Mouse (Mus musculus) limb, embryonic 15.5 days (tissue): ENCODE data around the gene Srebf1. TPM values are rescaled to one million over a fixed set of nuclear protein-coding genes. Genes with fewer than 3 reads are reported as not detected.

Experiments used
- ATAC-seq: fragments of 200-750 bp; cut with Nextera tagmentation; 2 replicates; pipeline ENCODE4 v1.8.0; 2017; ENCODE audit warnings: low read depth, moderate TSS enrichment; ENCODE audit not compliant: insufficient number of reproducible peaks, low FRiP score, low TSS enrichment
- H3K27ac ChIP-seq: fragments of 300-500 bp; sonication (generic); 2 replicates; pipeline ENCODE4 v1.5.1; 2015; ENCODE audit warnings: moderate library complexity, mild to moderate bottlenecking, inconsistent platforms
- H3K27me3 ChIP-seq: fragments of 300-500 bp; sonication (generic); 2 replicates; pipeline ENCODE4 v1.6.1; 2015; ENCODE audit warnings: inconsistent platforms
- H3K36me3 ChIP-seq: fragments of 300-500 bp; sonication (generic); 2 replicates; pipeline ENCODE4 v1.6.1; 2015; ENCODE audit warnings: inconsistent platforms
- H3K4me1 ChIP-seq: fragments of 300-500 bp; sonication (generic); 2 replicates; pipeline ENCODE4 v1.6.1; 2015; ENCODE audit warnings: inconsistent platforms
- H3K4me2 ChIP-seq: fragments of 300-500 bp; sonication (generic); 2 replicates; pipeline ENCODE4 v1.6.1; 2015; ENCODE audit warnings: mild to moderate bottlenecking, inconsistent platforms
- H3K4me3 ChIP-seq: fragments of 300-500 bp; sonication (generic); 2 replicates; pipeline ENCODE4 v1.5.1; 2015; ENCODE audit warnings: mild to moderate bottlenecking, inconsistent platforms
- H3K9ac ChIP-seq: fragments of 300-500 bp; sonication (generic); 2 replicates; pipeline ENCODE4 v1.6.1; 2015; ENCODE audit warnings: inconsistent platforms
- H3K9me3 ChIP-seq: fragments of 300-500 bp; sonication (generic); 2 replicates; pipeline ENCODE4 v1.6.1; 2016; ENCODE audit warnings: inconsistent platforms
- WGBS: fragments of 180-500 bp; shearing (Covaris S2); methylation state at CpG from one replicate; pipeline ENCODE4 v1.1.7; 2015; 5-methylcytosine and 5-hydroxymethylcytosine counted together
- microRNA-seq: library from miRNA; unstranded; fragments of <30 nt; microRNA quantifications from one replicate; pipeline ENCODE4, GENCODE M21; 2016
- polyA plus RNA-seq: library from polyadenylated mRNA; unstranded; fragments of >200 nt; fragmentation: Nextera tagmentation; extraction: Ambion mirVana; gene quantifications from 2 replicates; pipeline ENCODE4 v1.2.1, GENCODE M21; 2015

Gene Srebf1
- polyA plus RNA-seq, 1 experiment from 2014 or later = 66.5 TPM

GRCm38 (mm10) chr11:60153936-60154335 lies 68.4 kb downstream of the Srebf1 start:
- H3K4me2 ChIP-seq = no peak overlapping the region
- no peak overlapping the region for H3K27ac ChIP-seq
- no peak for ATAC-seq
- no peak overlapping the region for H3K9ac ChIP-seq
- H3K9me3 ChIP-seq = no peaks in the 10 kb centered on the region
- 85% methylated on average over 3 of the region's 3 CpGs for WGBS
- peaks cover 10% of the 10 kb centered on the region; the same call in 1 of the 2 replicates for H3K4me1 ChIP-seq
- H3K27me3 ChIP-seq = no peaks in the 10 kb centered on the region
- H3K36me3 ChIP-seq = peaks cover 33% of the 10 kb centered on the region; the same call in 1 of the 2 replicates
- H3K4me3 ChIP-seq = no peak overlapping the region

GRCm38 (mm10) chr11:60152339-60152738 lies 70.0 kb downstream of the Srebf1 start:
- Histone ChIP-seq H3K27me3 (no peaks in the 10 kb centered on the region), H3K4me3 (no peak overlapping the region), H3K4me2 (no peak overlapping the region), H3K36me3 (peaks cover 27% of the 10 kb centered on the region; the same call in 1 of the 2 replicates), H3K9me3 (no peaks in the 10 kb centered on the region), H3K27ac (no peak overlapping the region), H3K9ac (no peak overlapping the region), H3K4me1 (peaks cover 12% of the 10 kb centered on the region; the same call in 1 of the 2 replicates)
- WGBS = 61% methylated on average over 1 of the region's 1 CpGs
- ATAC-seq = no peak

- no peak for ATAC-seq
- peaks cover 33% of the 10 kb centered on the region for H3K36me3 ChIP-seq
- H3K4me2 ChIP-seq = no peak overlapping the region
- no peaks in the 10 kb centered on the region for H3K27me3 ChIP-seq
- no peak overlapping the region for H3K9ac ChIP-seq
- H3K9me3 ChIP-seq = no peaks in the 10 kb centered on the region
- no peak overlapping the region for H3K4me3 ChIP-seq
- peaks cover 13% of the 10 kb centered on the region for H3K4me1 ChIP-seq
- 81% methylated on average over 3 of the region's 3 CpGs for WGBS
- no peak overlapping the region for H3K27ac ChIP-seq
Observed at GRCm38 (mm10) chr11:60150677-60151076, 71.7 kb downstream of the Srebf1 start.

Small RNA genes lying within 50 kb of the gene (microRNA-seq; reads per million reads assigned to microRNA genes)
- gene Mir6921 = not detected
- not detected for gene Mir6922

Other genes with a start within 250 kb of the Srebf1 start
- gene Pemt, start 176.1 kb downstream of the Srebf1 start, polyA plus RNA-seq = 4.6 and 7.0 TPM in 2 replicates
- 18.9 and 22.6 TPM in 2 replicates for gene Rai1, start 117.6 kb downstream of the Srebf1 start, polyA plus RNA-seq
- 33.4 and 33.7 TPM in 2 replicates for gene Tom1l2, start 130.3 kb upstream of the Srebf1 start, polyA plus RNA-seq
- gene Drc3, start 130.7 kb upstream of the Srebf1 start, polyA plus RNA-seq = 1.7 and 1.8 TPM in 2 replicates
- gene Gid4, start 194.6 kb upstream of the Srebf1 start, polyA plus RNA-seq = 26.3 and 29.9 TPM in 2 replicates
- gene Atpaf2, start 195.9 kb upstream of the Srebf1 start, polyA plus RNA-seq = 52.4 and 55.4 TPM in 2 replicates
- 103 and 111 TPM in 2 replicates for gene Drg2, start 232.0 kb upstream of the Srebf1 start, polyA plus RNA-seq
- 0.35 and 0.72 TPM in 2 replicates for gene Myo15, start 246.8 kb upstream of the Srebf1 start, polyA plus RNA-seq